In the genomic region with DNA sequence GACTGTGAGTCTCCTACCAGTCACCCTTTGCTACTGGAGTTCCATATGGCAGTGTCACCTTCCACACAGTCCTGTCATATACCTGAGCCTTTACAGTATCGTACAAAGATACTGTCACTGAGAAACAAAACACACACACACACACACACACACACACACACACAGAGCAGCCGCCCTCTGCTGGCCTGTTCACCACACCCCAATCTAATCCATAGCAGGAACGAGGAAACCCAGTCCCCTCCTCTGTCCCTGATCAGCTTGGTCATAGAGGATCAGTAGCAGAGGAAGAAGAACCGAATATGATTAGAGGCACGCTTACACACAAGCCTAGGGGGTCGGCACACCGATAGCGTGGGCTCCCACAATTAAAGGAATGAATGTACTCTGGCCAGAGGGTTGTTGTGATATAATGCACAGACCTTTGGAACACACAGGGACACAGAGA, we compare ENCODE assay signal across 8 mouse cellular contexts. TPM values are rescaled to one million over a fixed set of nuclear protein-coding genes. Genes with fewer than 3 reads are reported as not detected.
DNase-seq lines count a peak whose midpoint lies in the region; ATAC-seq lines count a peak whose summit lies in the region.

No protein-coding gene starts in this region.

- H3K36me3 ChIP-seq in heart, embryonic 14.5 days (ENCODE audit: control insufficient read depth, insufficient read depth, low read length): no peaks in the 10 kb centered on the region
- no peaks in the 10 kb centered on the region for H3K36me3 ChIP-seq in hindbrain, embryonic 13.5 days
- H3K36me3 ChIP-seq in midbrain, embryonic 12.5 days: no peaks in the 10 kb centered on the region

- no peak for ATAC-seq in heart, embryonic 14.5 days (ENCODE audit: insufficient number of reproducible peaks, insufficient read depth, low FRiP score, low read depth)
- no peak for ATAC-seq in hindbrain, embryonic 13.5 days (ENCODE audit: low FRiP score)
- ATAC-seq in midbrain, embryonic 12.5 days (ENCODE audit: low FRiP score, low read depth): no peak

- H3K9me3 ChIP-seq in heart, embryonic 14.5 days (ENCODE audit: control insufficient read depth, low read length): no peaks in the 10 kb centered on the region
- H3K9me3 ChIP-seq in hindbrain, embryonic 13.5 days: no peaks in the 10 kb centered on the region
- no peaks in the 10 kb centered on the region for H3K9me3 ChIP-seq in midbrain, embryonic 12.5 days

- H3K27me3 ChIP-seq in heart, embryonic 14.5 days (ENCODE audit: control insufficient read depth, insufficient read depth, low read length): no peaks in the 10 kb centered on the region
- H3K27me3 ChIP-seq in hindbrain, embryonic 13.5 days: peaks cover 24% of the 10 kb centered on the region
- H3K27me3 ChIP-seq in midbrain, embryonic 12.5 days: peaks cover 45% of the 10 kb centered on the region

- peaks cover 4 to 24% of the 10 kb centered on the region in 2 experiments; a peak in 3 of 4 replicates for H3K4me1 ChIP-seq in heart, embryonic 14.5 days (ENCODE audit: control insufficient read depth in 2 of 2, insufficient read depth in 2 of 2, low read length in 2 of 2)
- H3K4me1 ChIP-seq in hindbrain, embryonic 13.5 days (replicated peaks): peaks cover 25% of the 10 kb centered on the region
- peaks cover 20% of the 10 kb centered on the region for H3K4me1 ChIP-seq in midbrain, embryonic 12.5 days

- H3K27ac ChIP-seq in heart, embryonic 14.5 days (replicated peaks in 1 of 2; ENCODE audit: control insufficient read depth in 1 of 2, insufficient read depth in 1 of 2, low read depth in 2 of 2, low read length in 2 of 2): peak overlapping the region in 1 of 2 experiments; percentile 61; a peak in 1 of 4 replicates
- H3K27ac ChIP-seq in hindbrain, embryonic 13.5 days: no peak overlapping the region
- H3K27ac ChIP-seq in midbrain, embryonic 12.5 days (replicated peaks): no peak overlapping the region

- 52% methylated on average over 8 of the region's 8 CpGs for WGBS in heart, embryonic 14.5 days
- 67% methylated on average over 8 of the region's 8 CpGs for WGBS in hindbrain, embryonic 13.5 days
- WGBS in midbrain, embryonic 12.5 days: 58% methylated on average over 8 of the region's 8 CpGs

- peak overlapping the region; percentile 5 to 80; a peak in 3 of 4 replicates for H3K4me3 ChIP-seq in heart, embryonic 14.5 days (ENCODE audit: control insufficient read depth in 1 of 2, insufficient read depth in 1 of 2, low read depth in 1 of 2, low read length in 2 of 2)
- peak overlapping the region; percentile 54 for H3K4me3 ChIP-seq in hindbrain, embryonic 13.5 days
- H3K4me3 ChIP-seq in midbrain, embryonic 12.5 days: 0 out of 2 replicates have a peak overlapping the region, but pooled peaks have one; percentile 54

- H3K4me2 ChIP-seq in heart, embryonic 14.5 days (ENCODE audit: low read length): peak overlapping the region; percentile 84
- H3K4me2 ChIP-seq in hindbrain, embryonic 13.5 days: peak overlapping the region; percentile 61
- H3K4me2 ChIP-seq in midbrain, embryonic 12.5 days (replicated peaks): peak overlapping the region; percentile 61

- H3K9ac ChIP-seq in heart, embryonic 14.5 days (ENCODE audit: low read length): peak overlapping the region; percentile 84; the same call in 1 of the 2 replicates
- 0 out of 2 replicates have a peak overlapping the region, but pooled peaks have one; percentile 13 for H3K9ac ChIP-seq in hindbrain, embryonic 13.5 days
- H3K9ac ChIP-seq in midbrain, embryonic 12.5 days (replicated peaks): no peak overlapping the region

- no peak for DNase-seq in heart, adult 18-20 months
- DNase-seq in Muller cell, postnatal 12 days (ENCODE audit: inconsistent ontology term): peak; percentile 27
- DNase-seq in layer of hippocampus, postnatal 14 days (ENCODE audit: low spot score in 2 of 2): no peak
- no peak for DNase-seq in embryo, embryonic 10 days (ENCODE audit: low spot score)
- no peak for DNase-seq in cerebellum, postnatal 36 days

RNA-seq across cellular contexts. Expression of a gene that starts 1.7 kb away (rescaled TPM):
- polyA plus RNA-seq in heart, embryonic 14.5 days (2014; fragmentation: Nextera tagmentation; extraction: Ambion mirVana): 38.4 and 38.6 TPM in 2 replicates
- total RNA-seq in heart, adult 18-20 months (2021): 10 to 100 TPM; 11.2 to 13.0 TPM
- polyA plus RNA-seq in hindbrain, embryonic 13.5 days (2015; fragmentation: Nextera tagmentation; extraction: Ambion mirVana): 29.2 and 31.7 TPM in 2 replicates
- 25.3 and 26.9 TPM in 2 replicates for polyA plus RNA-seq in midbrain, embryonic 12.5 days (2016; fragmentation: Nextera tagmentation; extraction: Ambion mirVana)
- 10 to 100 TPM; 51.0 to 55.9 TPM for total RNA-seq in layer of hippocampus, postnatal 14 days (2021)

RNA-seq across cellular contexts. Expression of a gene that starts 29.9 kb away (rescaled TPM):
- 10.6 and 11.8 TPM in 2 replicates for polyA plus RNA-seq in heart, embryonic 14.5 days (2014; fragmentation: Nextera tagmentation; extraction: Ambion mirVana)
- 1 to 10 TPM; 7.7 to 7.9 TPM for total RNA-seq in heart, adult 18-20 months (2021)
- polyA plus RNA-seq in hindbrain, embryonic 13.5 days (2015; fragmentation: Nextera tagmentation; extraction: Ambion mirVana): 9.5 and 10.4 TPM in 2 replicates
- polyA plus RNA-seq in midbrain, embryonic 12.5 days (2016; fragmentation: Nextera tagmentation; extraction: Ambion mirVana): 11.4 and 12.8 TPM in 2 replicates
- 10 to 100 TPM; 11.0 to 11.7 TPM for total RNA-seq in layer of hippocampus, postnatal 14 days (2021)
